Mouse (Mus musculus) stomach, embryonic 14.5 days (tissue): ENCODE results near the gene Olfr272. TPM values are rescaled to one million over a fixed set of nuclear protein-coding genes. Genes with fewer than 3 reads are reported as not detected.

ENCODE experiments used
- ATAC-seq: fragments of 200-750 bp; cut with Nextera tagmentation; 2 replicates; pipeline ENCODE4 v1.8.0; 2017; ENCODE audit warnings: low read depth, moderate TSS enrichment; ENCODE audit not compliant: insufficient number of reproducible peaks, insufficient read depth, low FRiP score
- H3K27ac ChIP-seq: fragments of 300-500 bp; sonication (generic); 2 replicates; pipeline ENCODE4 v1.5.1; 2014; ENCODE audit warnings: mild to moderate bottlenecking, low read length, moderate library complexity, mixed read lengths
- H3K27me3 ChIP-seq: fragments of 300-500 bp; sonication (generic); 2 replicates; pipeline ENCODE4 v1.6.1; 2014; ENCODE audit warnings: low read length, control low read depth, mixed read lengths; ENCODE audit not compliant: control insufficient read depth, insufficient read depth
- H3K36me3 ChIP-seq: fragments of 300-500 bp; sonication (generic); 2 replicates; pipeline ENCODE4 v1.6.1; 2014; ENCODE audit warnings: mild to moderate bottlenecking, control low read depth, low read length, moderate library complexity, mixed read lengths; ENCODE audit not compliant: control insufficient read depth, insufficient read depth
- H3K4me1 ChIP-seq: fragments of 300-500 bp; sonication (generic); 2 replicates; pipeline ENCODE4 v1.6.1; 2014; ENCODE audit warnings: low read length, control low read depth, mixed read lengths; ENCODE audit not compliant: control insufficient read depth, insufficient read depth
- H3K4me2 ChIP-seq: fragments of 300-500 bp; sonication (generic); replicated peaks from 2 replicates; pipeline ENCODE4 v1.6.1; 2014; ENCODE audit warnings: low read depth, low read length, control low read depth
- H3K4me3 ChIP-seq: fragments of 300-500 bp; sonication (generic); 2 replicates; pipeline ENCODE4 v1.5.1; 2014; ENCODE audit warnings: low read depth, low read length, control low read depth
- H3K9ac ChIP-seq: fragments of 300-500 bp; sonication (generic); replicated peaks from 2 replicates; pipeline ENCODE4 v1.6.1; 2014; ENCODE audit warnings: low read depth, mild to moderate bottlenecking, control low read depth, low read length, moderate library complexity, mixed read lengths
- H3K9me3 ChIP-seq: fragments of 300-500 bp; sonication (generic); 2 replicates; pipeline ENCODE4 v1.6.1; 2016; ENCODE audit warnings: low read depth, low read length, control low read depth; ENCODE audit not compliant: control insufficient read depth
- WGBS: fragments of 180-500 bp; shearing (Covaris S2); extraction: QIAGEN DNeasy Blood & Tissue Kit; methylation state at CpG from one replicate; pipeline ENCODE4 v1.1.7; 2014; 5-methylcytosine and 5-hydroxymethylcytosine counted together
- polyA plus RNA-seq: library from polyadenylated mRNA; unstranded; fragments of >200 nt; fragmentation: Nextera tagmentation; extraction: Ambion mirVana; gene quantifications from 2 replicates; pipeline ENCODE4 v1.2.1, GENCODE M21; 2014

Gene Olfr272
- polyA plus RNA-seq, 1 experiment from 2014 or later: not detected

- H3K9ac ChIP-seq: no peak overlapping the region
- no peaks in the 10 kb centered on the region for H3K27me3 ChIP-seq
- no peak overlapping the region for H3K27ac ChIP-seq
- H3K36me3 ChIP-seq: no peaks in the 10 kb centered on the region
- WGBS: 77% methylated on average over 3 of the region's 3 CpGs
- no peak overlapping the region for H3K4me2 ChIP-seq
- no peaks in the 10 kb centered on the region for H3K9me3 ChIP-seq
- no peaks in the 10 kb centered on the region for H3K4me1 ChIP-seq
- H3K4me3 ChIP-seq: no peak overlapping the region
- ATAC-seq: no peak
Measured at GRCm38 (mm10) chr4:52909542-52909941, 9.4 kb downstream of the Olfr272 start.

- WGBS: 88% methylated on average over 9 of the region's 9 CpGs
- Histone ChIP-seq H3K27ac (no peak overlapping the region), H3K36me3 (no peaks in the 10 kb centered on the region), H3K27me3 (no peaks in the 10 kb centered on the region), H3K9ac (no peak overlapping the region), H3K9me3 (no peaks in the 10 kb centered on the region), H3K4me1 (no peaks in the 10 kb centered on the region), H3K4me2 (no peak overlapping the region), H3K4me3 (no peak overlapping the region)
- ATAC-seq: no peak
Measured at GRCm38 (mm10) chr4:52864156-52864555, 54.8 kb downstream of the Olfr272 start.

Other genes starting within 250 kb of the Olfr272 start
- gene Olfr275, start 104.6 kb downstream of the Olfr272 start, polyA plus RNA-seq: not detected in 2 replicates
- not detected in 2 replicates for gene Olfr273, start 59.9 kb downstream of the Olfr272 start, polyA plus RNA-seq
- gene Olfr270, start 45.4 kb upstream of the Olfr272 start, polyA plus RNA-seq: not detected in 2 replicates
- not detected in 2 replicates for gene Nipsnap3a, start 70.1 kb upstream of the Olfr272 start, polyA plus RNA-seq
- 90.2 and 91.8 TPM in 2 replicates for gene Nipsnap3b, start 92.7 kb upstream of the Olfr272 start, polyA plus RNA-seq
- 6.8 and 7.7 TPM in 2 replicates for gene Abca1, start 240.7 kb upstream of the Olfr272 start, polyA plus RNA-seq